Mouse (Mus musculus) heart, adult 8-10 months (tissue): Measurements from ENCODE around the gene Amd2. TPM values are rescaled to one million over a fixed set of nuclear protein-coding genes. Genes with fewer than 3 reads are reported as not detected.

Experiments used
- DNase-seq: peaks from one replicate; pipeline ENCODE4 v3.0.0; 2022; ENCODE audit warnings: low spot score
- total RNA-seq, 4 experiments: library from RNA; stranded (reverse); gene quantifications; 2 replicates each; pipeline ENCODE4 v1.2.4; 2022

Amd2 gene
- total RNA-seq = 10 to 100 TPM; 31.9 to 51.1 (median 43.6) TPM

DNA sequence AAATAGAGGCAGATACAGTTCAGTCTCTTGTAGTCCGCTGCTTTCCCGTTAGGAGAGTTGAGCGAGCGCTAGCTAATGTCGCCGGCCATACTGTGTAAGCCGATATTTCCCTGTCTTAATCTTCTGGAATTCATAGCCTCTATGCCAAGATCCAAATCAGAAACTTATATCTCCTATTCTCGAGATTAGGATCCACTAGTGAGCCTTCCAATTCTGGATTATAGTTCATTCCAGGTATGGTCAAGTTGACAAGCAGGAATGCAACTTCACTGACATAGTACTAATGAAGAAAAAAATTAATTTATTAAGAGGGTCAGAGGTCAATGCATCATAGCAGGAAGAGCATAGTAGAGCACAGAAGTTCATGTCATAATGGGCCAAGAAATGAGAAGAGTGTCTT lies at the start of gene Amd2:
Gene Amd2 (minus strand): TSS at position 101 of the 400 bp plus-strand sequence.
- DNase-seq = no peak

- DNase-seq = no peak
Observed at GRCm38 (mm10) chr10:35761280-35761679, 49.6 kb upstream of the Amd2 start.

DNA sequence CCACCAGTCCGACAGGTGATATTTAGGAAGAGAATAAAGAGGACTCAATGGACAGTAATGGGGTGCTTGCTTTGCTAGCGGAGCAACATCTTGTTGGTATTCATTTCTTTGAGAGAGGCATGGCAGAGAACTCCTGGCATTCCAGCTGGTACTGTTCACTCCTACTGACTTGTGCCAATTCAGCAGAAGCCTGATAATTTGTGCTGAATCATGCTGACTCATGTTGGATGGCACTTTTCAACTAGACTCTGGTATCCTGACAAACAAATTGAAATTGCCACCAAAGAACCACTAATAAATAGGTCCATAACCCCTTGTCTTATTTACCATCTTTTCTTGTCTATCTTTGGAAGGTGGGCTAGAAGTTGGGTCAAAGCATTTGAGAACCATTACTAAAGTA lies 25.9 kb upstream of the Amd2 start:
- DNase-seq = no peak

- DNase-seq = no peak
Observed at GRCm38 (mm10) chr10:35714266-35714665, 2.6 kb upstream of the Amd2 start.
